Mouse (Mus musculus): ENCODE measurements around the gene Adgrl3. TPM values are rescaled to one million over a fixed set of nuclear protein-coding genes. Genes with fewer than 3 reads are reported as not detected.

Gene Adgrl3
- polyA plus RNA-seq, 1 experiment = 3.6 TPM

GRCm38 (mm10) chr5:81279246-81279645, 259.3 kb downstream of the Adgrl3 start:
- TF ChIP-seq CTCF (IDR thresholded peaks at IDR 0.05; ENCODE audit: extremely low read depth, insufficient read length, insufficient replicate concordance, low read depth, low read length) (no peak), POLR2A (IDR thresholded peaks at IDR 0.05; ENCODE audit: low read depth, low read length) (no peak)
- H3K4me1 ChIP-seq (ENCODE audit: control insufficient read depth, insufficient read depth, insufficient read length, low read length) = no peaks in the 10 kb centered on the region
- 49% methylated on average over 2 of the region's 2 CpGs for WGBS
- H3K4me3 ChIP-seq (ENCODE audit: low read depth, low read length) = no peak overlapping the region
- H3K36me3 ChIP-seq (ENCODE audit: control insufficient read depth, insufficient read depth, low read length) = no peaks in the 10 kb centered on the region
- H3K27me3 ChIP-seq (ENCODE audit: control insufficient read depth, insufficient read depth, low read length) = no peaks in the 10 kb centered on the region
- H3K27ac ChIP-seq (ENCODE audit: insufficient read depth, low read depth, low read length) = no peak overlapping the region

DNA sequence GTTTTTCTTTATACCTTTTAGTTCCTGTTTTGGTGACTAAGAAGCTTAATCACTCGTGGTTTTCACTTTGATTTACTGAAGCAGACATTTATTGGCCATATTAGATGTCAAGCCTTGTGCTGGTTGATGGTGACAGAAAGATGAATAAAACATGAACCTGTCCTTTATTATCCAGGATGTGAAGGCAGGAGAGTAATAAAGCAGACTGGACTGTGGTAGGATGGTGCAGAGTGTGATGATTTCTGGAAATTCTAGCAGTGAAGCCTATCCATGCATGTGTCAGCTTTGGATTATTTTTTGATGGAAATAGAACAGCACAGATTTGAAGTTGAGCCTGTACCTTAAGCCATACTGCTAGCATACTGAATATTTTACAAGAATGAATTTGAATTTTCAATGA, 265.7 kb downstream of the Adgrl3 start:
- TF ChIP-seq POLR2A (IDR thresholded peaks at IDR 0.05; ENCODE audit: low read depth, low read length) = no peak
- TF ChIP-seq CTCF (IDR thresholded peaks at IDR 0.05; ENCODE audit: extremely low read depth, insufficient read length, insufficient replicate concordance, low read depth, low read length) = no peak
- H3K4me1 ChIP-seq (ENCODE audit: control insufficient read depth, insufficient read depth, insufficient read length, low read length) = no peaks in the 10 kb centered on the region
- no peak overlapping the region for H3K4me3 ChIP-seq (ENCODE audit: low read depth, low read length)
- H3K27ac ChIP-seq (ENCODE audit: insufficient read depth, low read depth, low read length) = no peak overlapping the region
- 39% methylated on average over 1 of the region's 1 CpGs for WGBS
- H3K36me3 ChIP-seq (ENCODE audit: control insufficient read depth, insufficient read depth, low read length) = no peaks in the 10 kb centered on the region
- no peaks in the 10 kb centered on the region for H3K27me3 ChIP-seq (ENCODE audit: control insufficient read depth, insufficient read depth, low read length)

DNA sequence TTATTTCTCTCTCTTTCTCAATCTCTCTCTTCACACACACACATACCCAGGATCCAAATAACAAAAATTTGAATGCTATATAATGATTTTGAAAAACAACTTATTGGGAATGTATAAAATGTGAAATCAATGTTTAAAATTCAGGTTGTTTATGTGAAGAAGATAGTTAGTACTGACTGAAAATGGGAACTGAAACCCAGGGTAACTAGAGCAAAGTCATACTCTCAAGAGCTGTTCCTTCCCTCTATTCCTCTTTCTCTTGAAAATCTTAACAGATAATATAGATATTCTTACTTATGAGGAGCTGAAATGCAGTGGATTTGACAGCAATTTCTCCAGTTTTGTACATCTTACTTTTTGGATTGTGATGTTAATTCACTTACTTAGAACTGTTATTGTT, 281.9 kb downstream of the Adgrl3 start:
- H3K4me3 ChIP-seq (ENCODE audit: low read depth, low read length) = no peak overlapping the region
- no peak overlapping the region for H3K27ac ChIP-seq (ENCODE audit: insufficient read depth, low read depth, low read length)
- H3K36me3 ChIP-seq (ENCODE audit: control insufficient read depth, insufficient read depth, low read length) = no peaks in the 10 kb centered on the region
- H3K4me1 ChIP-seq (ENCODE audit: control insufficient read depth, insufficient read depth, insufficient read length, low read length) = peaks cover 2% of the 10 kb centered on the region; the same call in 1 of the 2 replicates
- no peaks in the 10 kb centered on the region for H3K27me3 ChIP-seq (ENCODE audit: control insufficient read depth, insufficient read depth, low read length)
- TF ChIP-seq POLR2A (IDR thresholded peaks at IDR 0.05; ENCODE audit: low read depth, low read length) (no peak), CTCF (IDR thresholded peaks at IDR 0.05; ENCODE audit: extremely low read depth, insufficient read length, insufficient replicate concordance, low read depth, low read length) (no peak)

DNA sequence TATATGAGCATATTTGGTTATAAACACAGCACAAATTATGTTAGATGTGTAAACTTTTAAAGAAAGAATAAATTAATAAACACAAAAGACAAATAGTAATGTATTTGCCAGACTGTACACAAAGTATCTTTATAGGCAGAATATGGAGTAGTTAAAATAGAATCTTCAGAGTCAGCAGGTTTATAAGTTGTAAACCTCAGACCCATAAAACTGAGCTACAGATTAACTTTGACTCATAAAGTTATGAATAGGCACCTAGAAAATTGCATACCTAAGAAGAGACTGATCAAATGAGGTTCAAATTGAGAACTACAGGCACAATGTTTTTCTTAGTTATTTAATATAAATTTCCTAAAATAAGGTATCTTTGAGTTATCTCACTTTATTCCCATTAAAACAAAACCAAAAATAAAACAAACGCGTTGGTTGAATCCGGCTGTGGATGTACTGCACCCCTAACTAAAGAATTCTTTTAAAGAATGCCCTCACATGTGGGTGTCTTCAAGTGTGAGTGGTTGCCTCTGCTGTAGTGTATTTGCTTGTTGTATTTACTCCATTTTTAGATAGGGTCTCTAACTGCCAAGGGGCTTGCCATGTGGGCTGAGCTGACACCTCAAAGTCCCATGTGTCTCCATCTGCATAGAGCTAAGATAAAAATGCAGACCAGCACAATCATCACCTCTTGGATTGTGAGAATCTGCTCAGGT, 297.6 kb downstream of the Adgrl3 start:
- Histone ChIP-seq H3K36me3 (ENCODE audit: control insufficient read depth, insufficient read depth, low read length) (no peaks in the 10 kb centered on the region), H3K4me3 (ENCODE audit: low read depth, low read length) (no peak overlapping the region), H3K4me1 (ENCODE audit: control insufficient read depth, insufficient read depth, insufficient read length, low read length) (peaks cover 6% of the 10 kb centered on the region; the same call in 1 of the 2 replicates), H3K27me3 (ENCODE audit: control insufficient read depth, insufficient read depth, low read length) (no peaks in the 10 kb centered on the region), H3K27ac (ENCODE audit: insufficient read depth, low read depth, low read length) (no peak overlapping the region)
- TF ChIP-seq CTCF (IDR thresholded peaks at IDR 0.05; ENCODE audit: extremely low read depth, insufficient read length, insufficient replicate concordance, low read depth, low read length) (no peak), POLR2A (IDR thresholded peaks at IDR 0.05; ENCODE audit: low read depth, low read length) (no peak)
- 90% methylated on average over 3 of the region's 3 CpGs for WGBS

DNA sequence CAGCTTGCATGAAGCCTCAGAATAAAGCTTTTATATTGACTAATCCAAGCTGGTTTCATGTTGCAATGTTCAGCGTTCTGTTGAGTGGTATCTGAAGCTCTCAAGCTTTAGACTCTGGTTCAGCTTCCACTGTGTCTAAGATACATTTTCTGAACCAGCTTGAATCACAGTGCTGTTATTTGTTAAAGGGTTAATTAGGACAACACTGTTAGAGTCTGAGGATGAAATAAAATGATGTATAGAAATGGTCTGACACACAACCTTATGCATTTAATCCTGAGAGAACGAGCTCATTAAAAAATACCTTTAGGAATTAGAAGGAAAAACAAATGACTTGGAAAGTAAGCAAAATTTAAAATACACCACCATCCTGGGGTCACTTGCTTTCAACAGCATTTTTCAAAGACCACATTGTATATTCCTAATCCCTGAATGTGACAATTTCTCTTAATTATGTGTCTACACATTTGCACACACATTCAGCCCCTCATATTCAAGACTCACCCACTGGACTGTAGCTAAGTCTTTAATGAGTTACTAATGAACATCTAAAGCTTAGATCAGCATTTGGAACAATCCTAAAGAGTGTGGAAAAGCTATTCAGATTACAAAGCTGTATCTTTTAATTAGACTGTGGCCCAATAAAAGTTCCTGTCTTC, 301.5 kb downstream of the Adgrl3 start:
- TF ChIP-seq POLR2A (IDR thresholded peaks at IDR 0.05; ENCODE audit: low read depth, low read length) (no peak), CTCF (IDR thresholded peaks at IDR 0.05; ENCODE audit: extremely low read depth, insufficient read length, insufficient replicate concordance, low read depth, low read length) (no peak)
- H3K27me3 ChIP-seq (ENCODE audit: control insufficient read depth, insufficient read depth, low read length) = no peaks in the 10 kb centered on the region
- no peaks in the 10 kb centered on the region for H3K36me3 ChIP-seq (ENCODE audit: control insufficient read depth, insufficient read depth, low read length)
- 89% methylated on average over 2 of the region's 2 CpGs for WGBS
- H3K27ac ChIP-seq (ENCODE audit: insufficient read depth, low read depth, low read length) = no peak overlapping the region
- H3K4me3 ChIP-seq (ENCODE audit: low read depth, low read length) = no peak overlapping the region
- peaks cover 6% of the 10 kb centered on the region; the same call in 1 of the 2 replicates for H3K4me1 ChIP-seq (ENCODE audit: control insufficient read depth, insufficient read depth, insufficient read length, low read length)

DNA sequence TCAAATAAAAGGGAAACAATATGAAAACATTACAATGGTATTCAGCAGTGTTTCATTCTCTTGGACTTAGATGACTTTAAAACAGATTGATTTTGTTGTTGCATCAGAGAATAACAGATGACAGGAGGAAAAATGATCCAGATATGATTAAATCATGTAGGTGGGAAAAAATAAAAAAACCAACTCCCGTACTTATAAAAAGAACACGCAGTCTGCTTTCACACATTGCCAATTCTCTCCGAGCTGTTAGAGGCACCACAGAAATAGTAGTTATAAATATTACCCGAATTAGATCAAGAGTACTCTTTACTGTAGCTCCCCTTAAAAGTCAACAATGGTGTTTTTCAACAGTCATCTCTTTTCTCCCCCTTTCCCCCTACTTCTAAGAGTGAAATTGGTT, 302.1 kb downstream of the Adgrl3 start:
- no peaks in the 10 kb centered on the region for H3K27me3 ChIP-seq (ENCODE audit: control insufficient read depth, insufficient read depth, low read length)
- peaks cover 4% of the 10 kb centered on the region; the same call in 1 of the 2 replicates for H3K4me1 ChIP-seq (ENCODE audit: control insufficient read depth, insufficient read depth, insufficient read length, low read length)
- no peaks in the 10 kb centered on the region for H3K36me3 ChIP-seq (ENCODE audit: control insufficient read depth, insufficient read depth, low read length)
- H3K27ac ChIP-seq (ENCODE audit: insufficient read depth, low read depth, low read length) = no peak overlapping the region
- TF ChIP-seq POLR2A (IDR thresholded peaks at IDR 0.05; ENCODE audit: low read depth, low read length) (no peak), CTCF (IDR thresholded peaks at IDR 0.05; ENCODE audit: extremely low read depth, insufficient read length, insufficient replicate concordance, low read depth, low read length) (no peak)
- WGBS = 83% methylated on average over 4 of the region's 4 CpGs
- no peak overlapping the region for H3K4me3 ChIP-seq (ENCODE audit: low read depth, low read length)

GRCm38 (mm10) chr5:81326916-81327315, 307.0 kb downstream of the Adgrl3 start:
- Histone ChIP-seq H3K27ac (ENCODE audit: insufficient read depth, low read depth, low read length) (no peak overlapping the region), H3K4me3 (ENCODE audit: low read depth, low read length) (no peak overlapping the region), H3K36me3 (ENCODE audit: control insufficient read depth, insufficient read depth, low read length) (no peaks in the 10 kb centered on the region), H3K4me1 (ENCODE audit: control insufficient read depth, insufficient read depth, insufficient read length, low read length) (no peaks in the 10 kb centered on the region), H3K27me3 (ENCODE audit: control insufficient read depth, insufficient read depth, low read length) (no peaks in the 10 kb centered on the region)
- TF ChIP-seq POLR2A (IDR thresholded peaks at IDR 0.05; ENCODE audit: low read depth, low read length) (no peak), CTCF (IDR thresholded peaks at IDR 0.05; ENCODE audit: extremely low read depth, insufficient read length, insufficient replicate concordance, low read depth, low read length) (no peak)
- 68% methylated on average over 4 of the region's 4 CpGs for WGBS

All from small intestine, adult 2 months (tissue).